ENCODE assay signal across 15 mouse cellular contexts in the genomic region with DNA sequence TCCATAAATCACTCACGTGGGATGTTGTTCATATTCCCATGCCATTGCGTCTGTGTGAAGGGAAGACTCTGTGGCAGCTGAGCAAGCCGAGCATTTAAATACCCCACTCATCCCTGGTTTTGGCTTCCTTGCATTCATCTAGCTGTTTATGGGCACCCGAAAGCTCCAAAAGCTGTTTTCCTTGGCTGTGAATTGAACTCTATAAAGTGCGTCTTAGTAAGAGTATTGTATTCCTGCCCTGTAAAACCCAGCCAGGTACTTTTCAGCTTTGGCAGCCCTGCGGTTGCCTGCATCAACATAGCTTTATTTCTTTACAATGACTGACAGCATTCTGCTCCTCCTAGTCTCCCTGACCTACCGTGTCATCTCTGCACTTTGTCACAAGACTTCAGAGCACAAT.
"Had no signal": no experiment of that assay in that cellular context is flagged by ENCODE, and none has a peak within 500 bp of the region (broad histone marks: within the 10 kb centered on the region; RNA-seq: fewer than 3 reads in every experiment).

No protein-coding gene starts in this region.

- DNase-seq: lung, adult 2 months; lung, postnatal 14 days; lung, postnatal 36 days; right cerebral cortex, postnatal 14 days; thymus, adult 18-20 months; thymus, postnatal 14 days; thymus, postnatal 36 days had no signal

- H3K27ac ChIP-seq: lung, embryonic 15.5 days; macrophage; midbrain, embryonic 13.5 days; midbrain, embryonic 15.5 days; neural tube, embryonic 12.5 days had no signal

- H3K9me3 ChIP-seq: lung, embryonic 15.5 days; midbrain, embryonic 13.5 days; midbrain, embryonic 15.5 days; neural tube, embryonic 12.5 days had no signal

- ATAC-seq: lung, postnatal 0 days; midbrain, embryonic 13.5 days; midbrain, embryonic 15.5 days had no signal

- H3K27me3 ChIP-seq: lung, embryonic 15.5 days; megakaryocyte, embryonic 14.5 days; midbrain, embryonic 13.5 days; midbrain, embryonic 15.5 days; neural tube, embryonic 12.5 days had no signal

- H3K4me3 ChIP-seq: lung, embryonic 15.5 days; megakaryocyte, embryonic 14.5 days; midbrain, embryonic 13.5 days; midbrain, embryonic 15.5 days; neural tube, embryonic 12.5 days had no signal

- H3K4me1 ChIP-seq: lung, embryonic 15.5 days; megakaryocyte, embryonic 14.5 days; midbrain, embryonic 13.5 days; midbrain, embryonic 15.5 days; neural tube, embryonic 12.5 days had no signal

- H3K9ac ChIP-seq: lung, embryonic 15.5 days; midbrain, embryonic 13.5 days; midbrain, embryonic 15.5 days; neural tube, embryonic 12.5 days had no signal

- H3K4me2 ChIP-seq: lung, embryonic 15.5 days; midbrain, embryonic 11.5 days; midbrain, embryonic 13.5 days; midbrain, embryonic 15.5 days; neural tube, embryonic 12.5 days had no signal

- H3K36me3 ChIP-seq: lung, embryonic 15.5 days; midbrain, embryonic 13.5 days; midbrain, embryonic 15.5 days; neural tube, embryonic 12.5 days had no signal
